Mouse (Mus musculus): ENCODE results near the gene Kif21b.

GRCm38 (mm10) chr1:136156304-136156703, 25.1 kb downstream of the Kif21b start:
- no peak for TF ChIP-seq ZC3H11A (IDR thresholded peaks at IDR 0.05; ENCODE audit: borderline replicate concordance, low read depth, low read length)
- no peak for TF ChIP-seq CHD2 (IDR thresholded peaks at IDR 0.05; ENCODE audit: low read depth, low read length)
- no peak for TF ChIP-seq MAFK (IDR thresholded peaks at IDR 0.05; ENCODE audit: insufficient read depth, low read depth, low read length)
- TF ChIP-seq ZNF384 (IDR thresholded peaks at IDR 0.05; ENCODE audit: low read depth, low read length): no peak
- TF ChIP-seq HCFC1 (IDR thresholded peaks at IDR 0.05; ENCODE audit: borderline replicate concordance, insufficient read depth, low read length): no peak
